Mouse (Mus musculus) cortical plate, adult 2 months (tissue): Measurements from ENCODE around the gene Camk2b.

Experiments
- CTCF ChIP-seq: fragments of 200-500 bp; IDR thresholded peaks from 2 replicates; pipeline ENCODE4 v1.5.1; 2011; ENCODE audit warnings: mild to moderate bottlenecking, control low read depth, low read length; ENCODE audit not compliant: insufficient read depth; ENCODE audit errors: extremely low read depth
- POLR2A ChIP-seq: fragments of 200-500 bp; IDR thresholded peaks from 2 replicates; pipeline ENCODE4 v1.6.1; 2011; ENCODE audit warnings: mild to moderate bottlenecking, low read length, control low read depth; ENCODE audit not compliant: insufficient read depth; ENCODE audit errors: extremely low read depth

DNA sequence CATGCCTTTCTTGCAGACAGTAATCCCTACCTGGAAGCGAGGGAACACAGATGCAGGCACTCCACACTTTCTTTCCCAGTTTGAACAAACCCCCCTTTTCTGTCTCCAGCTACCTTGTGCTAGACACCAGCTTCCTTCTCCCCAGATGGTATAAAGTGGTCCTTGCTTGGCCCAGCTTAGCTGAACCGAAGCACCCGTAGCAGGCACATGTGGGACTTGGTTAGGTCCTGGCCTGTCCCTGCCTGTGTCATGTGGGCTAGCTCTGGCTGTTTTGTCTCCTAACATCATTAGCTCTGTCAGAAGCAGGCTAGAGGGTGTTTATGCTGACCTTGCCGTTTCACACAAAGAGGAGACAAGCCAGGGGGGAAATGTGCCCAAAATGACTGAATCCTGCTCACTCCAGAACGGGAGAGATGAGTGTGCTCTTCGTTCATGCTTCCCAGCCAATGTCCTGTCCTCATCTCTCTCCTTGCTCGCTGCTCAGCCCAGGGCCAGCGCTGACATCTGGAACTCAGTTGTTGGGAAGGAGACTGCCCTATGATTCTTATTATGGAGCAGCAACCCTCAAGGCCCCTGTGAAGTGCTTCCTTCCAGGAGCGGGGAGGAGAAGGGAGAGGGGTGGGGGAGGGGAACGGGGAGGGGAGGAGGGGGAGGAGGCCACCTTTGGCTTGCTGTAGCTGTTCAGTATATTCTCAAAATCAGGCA, 117.5 kb downstream of the Camk2b start:
- TF ChIP-seq POLR2A = no peak
- no peak for TF ChIP-seq CTCF
